Mouse (Mus musculus) neural tube, embryonic 12.5 days (tissue): ENCODE results near the gene Sema5a. TPM values are rescaled to one million over a fixed set of nuclear protein-coding genes. Genes with fewer than 3 reads are reported as not detected.

Experiments
- ATAC-seq: fragments of 200-750 bp; cut with Nextera tagmentation; 2 replicates; pipeline ENCODE4 v1.8.0; 2017; ENCODE audit warnings: low read depth, mild to moderate bottlenecking, moderate TSS enrichment, moderate library complexity; ENCODE audit not compliant: low FRiP score
- H3K27ac ChIP-seq: fragments of 300-500 bp; sonication (generic); 2 replicates; pipeline ENCODE4 v1.5.1; 2016
- H3K27me3 ChIP-seq: fragments of 300-500 bp; sonication (generic); replicated peaks from 2 replicates; pipeline ENCODE4 v1.6.1; 2016; ENCODE audit warnings: mild to moderate bottlenecking
- H3K36me3 ChIP-seq: fragments of 300-500 bp; sonication (generic); 2 replicates; pipeline ENCODE4 v1.6.1; 2016; ENCODE audit warnings: mild to moderate bottlenecking
- H3K4me1 ChIP-seq: fragments of 300-500 bp; sonication (generic); 2 replicates; pipeline ENCODE4 v1.6.1; 2016
- H3K4me2 ChIP-seq: fragments of 300-500 bp; sonication (generic); replicated peaks from 2 replicates; pipeline ENCODE4 v1.6.1; 2016; ENCODE audit warnings: mild to moderate bottlenecking
- H3K4me3 ChIP-seq: fragments of 300-500 bp; sonication (generic); 2 replicates; pipeline ENCODE4 v1.5.1; 2016
- H3K9ac ChIP-seq: fragments of 300-500 bp; sonication (generic); 2 replicates; pipeline ENCODE4 v1.6.1; 2016; ENCODE audit warnings: mild to moderate bottlenecking
- H3K9me3 ChIP-seq: fragments of 300-500 bp; sonication (generic); 2 replicates; pipeline ENCODE4 v1.6.1; 2016; ENCODE audit warnings: mild to moderate bottlenecking
- WGBS: fragments of 180-500 bp; shearing (Covaris S2); methylation state at CpG from one replicate; pipeline ENCODE4 v1.1.7; 2016; 5-methylcytosine and 5-hydroxymethylcytosine counted together
- polyA plus RNA-seq: library from polyadenylated mRNA; unstranded; fragments of >200 nt; fragmentation: Nextera tagmentation; extraction: Ambion mirVana; gene quantifications from 2 replicates; pipeline ENCODE4 v1.2.1, GENCODE M21; 2016

Sema5a gene
- polyA plus RNA-seq, 1 experiment from 2014 or later = 8.8 TPM

DNA sequence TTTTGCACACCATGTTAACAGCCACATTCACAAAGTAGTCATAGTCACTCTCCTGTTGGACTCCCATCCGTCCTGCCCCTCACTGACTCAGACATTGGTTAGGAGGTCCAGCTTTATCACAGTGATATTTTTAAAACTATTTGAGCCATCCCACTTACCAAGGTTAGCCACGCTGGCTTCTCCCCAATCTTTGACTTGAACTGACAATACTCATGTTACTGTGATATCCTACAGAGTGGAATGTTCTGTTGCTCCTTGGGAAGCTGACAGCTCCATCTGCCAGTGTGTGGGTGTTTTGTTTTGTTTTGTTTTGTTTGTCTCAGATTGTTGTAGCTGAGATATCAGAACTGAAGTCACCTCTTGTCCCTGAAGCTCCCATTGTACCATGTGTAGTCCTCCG is 362.6 kb downstream of the Sema5a start:
- Histone ChIP-seq H3K9me3 (no peaks in the 10 kb centered on the region), H3K4me3 (no peak overlapping the region), H3K27ac (no peak overlapping the region), H3K4me1 (no peaks in the 10 kb centered on the region), H3K4me2 (no peak overlapping the region), H3K9ac (no peak overlapping the region), H3K27me3 (no peaks in the 10 kb centered on the region), H3K36me3 (no peaks in the 10 kb centered on the region)
- ATAC-seq = no peak
- 88% methylated on average over 3 of the region's 3 CpGs for WGBS

DNA sequence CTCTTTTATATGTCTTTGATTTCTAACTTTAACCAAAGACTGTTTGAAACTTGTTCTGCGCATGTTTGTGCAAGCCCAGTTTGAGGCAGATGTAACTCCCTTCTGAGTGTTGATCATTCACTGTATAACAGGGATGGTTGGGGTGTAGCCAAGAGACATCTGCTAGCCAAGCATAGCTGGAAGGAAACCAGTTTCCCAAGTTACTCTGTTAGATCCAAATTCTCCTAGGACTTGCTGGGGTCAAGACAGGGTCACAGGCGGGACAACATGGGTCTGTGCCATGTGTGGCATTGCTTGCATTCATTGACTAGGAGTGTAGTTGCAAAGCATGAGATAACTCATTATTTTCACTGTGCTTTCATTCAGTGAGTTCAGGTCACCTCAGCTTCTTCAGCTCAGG is 366.2 kb downstream of the Sema5a start:
- whole genome bisulfite sequencing = 89% methylated on average over 2 of the region's 2 CpGs
- no peak overlapping the region for H3K4me3 ChIP-seq
- no peak for ATAC-seq
- no peaks in the 10 kb centered on the region for H3K36me3 ChIP-seq
- no peak overlapping the region for H3K9ac ChIP-seq
- no peak overlapping the region for H3K27ac ChIP-seq
- no peaks in the 10 kb centered on the region for H3K27me3 ChIP-seq
- H3K4me1 ChIP-seq = no peaks in the 10 kb centered on the region
- H3K4me2 ChIP-seq = no peak overlapping the region
- H3K9me3 ChIP-seq = no peaks in the 10 kb centered on the region

DNA sequence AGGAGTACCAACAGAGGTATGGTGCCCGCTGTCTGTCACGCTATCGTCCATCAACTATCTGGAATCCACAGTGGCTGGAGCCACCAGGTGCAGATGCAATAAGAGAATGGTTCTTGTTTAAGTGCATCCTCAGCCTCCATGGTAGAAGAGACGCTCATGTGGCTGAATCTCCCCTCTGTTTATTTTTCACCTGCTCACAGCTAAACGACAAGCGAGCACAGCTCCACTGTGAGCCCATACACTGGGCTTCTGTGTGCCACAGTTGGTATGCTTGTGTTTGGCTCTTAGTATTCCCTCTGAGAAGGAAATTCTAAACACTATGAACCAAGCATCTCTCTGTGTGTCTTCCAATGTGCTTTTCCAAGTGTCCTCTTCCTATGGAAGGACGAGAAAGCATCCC is 366.6 kb downstream of the Sema5a start:
- no peak overlapping the region for H3K27ac ChIP-seq
- H3K9me3 ChIP-seq = no peaks in the 10 kb centered on the region
- no peaks in the 10 kb centered on the region for H3K36me3 ChIP-seq
- no peak overlapping the region for H3K4me2 ChIP-seq
- ATAC-seq = no peak
- H3K27me3 ChIP-seq = no peaks in the 10 kb centered on the region
- no peak overlapping the region for H3K9ac ChIP-seq
- no peaks in the 10 kb centered on the region for H3K4me1 ChIP-seq
- WGBS = 91% methylated on average over 7 of the region's 7 CpGs
- H3K4me3 ChIP-seq = no peak overlapping the region

DNA sequence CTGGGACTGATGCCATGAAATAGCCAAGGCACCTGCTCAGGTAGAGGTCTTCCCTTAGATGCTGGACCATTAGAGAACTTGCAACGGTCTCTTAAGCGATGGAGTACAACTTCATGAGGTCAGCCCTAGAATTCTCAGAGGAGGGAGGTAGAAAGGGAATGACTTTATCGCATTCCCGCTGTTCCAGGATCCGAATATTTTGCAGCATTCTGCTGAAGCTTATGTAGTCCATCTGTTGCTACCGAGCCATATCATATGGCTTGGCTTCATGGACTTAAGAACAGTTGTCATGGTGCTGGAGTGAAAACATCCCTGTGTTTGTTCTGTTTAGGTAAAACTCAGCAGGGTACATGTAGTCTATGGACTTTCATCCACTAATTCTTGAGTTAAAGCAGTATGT is 369.1 kb downstream of the Sema5a start:
- Histone ChIP-seq H3K4me3 (no peak overlapping the region), H3K4me1 (no peaks in the 10 kb centered on the region), H3K9ac (no peak overlapping the region), H3K27ac (no peak overlapping the region), H3K36me3 (no peaks in the 10 kb centered on the region), H3K27me3 (no peaks in the 10 kb centered on the region), H3K9me3 (no peaks in the 10 kb centered on the region), H3K4me2 (no peak overlapping the region)
- no peak for ATAC-seq
- 90% methylated on average over 6 of the region's 6 CpGs for WGBS

DNA sequence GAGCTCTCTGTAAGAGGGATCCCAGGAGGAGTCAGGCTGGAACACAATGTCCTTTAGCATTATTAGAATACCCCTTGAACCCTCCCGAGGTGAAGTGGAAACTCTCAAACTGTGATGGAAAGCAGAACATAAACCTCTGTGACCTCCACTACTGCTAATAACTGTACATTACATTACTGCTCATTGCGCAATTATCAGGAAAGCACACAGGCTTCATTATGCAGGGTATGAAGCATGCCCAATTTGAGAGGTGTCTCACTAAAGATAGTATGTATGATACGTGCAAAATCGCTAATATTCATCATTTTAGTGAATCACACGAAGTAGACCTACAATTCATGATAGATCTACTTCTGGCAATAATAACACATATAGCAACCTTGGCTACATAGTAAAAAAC is 371.2 kb downstream of the Sema5a start:
- Histone ChIP-seq H3K4me1 (no peaks in the 10 kb centered on the region), H3K27ac (no peak overlapping the region), H3K9me3 (no peaks in the 10 kb centered on the region), H3K9ac (no peak overlapping the region), H3K27me3 (no peaks in the 10 kb centered on the region), H3K4me3 (no peak overlapping the region), H3K36me3 (no peaks in the 10 kb centered on the region), H3K4me2 (no peak overlapping the region)
- ATAC-seq = no peak
- 89% methylated on average over 5 of the region's 5 CpGs for WGBS

DNA sequence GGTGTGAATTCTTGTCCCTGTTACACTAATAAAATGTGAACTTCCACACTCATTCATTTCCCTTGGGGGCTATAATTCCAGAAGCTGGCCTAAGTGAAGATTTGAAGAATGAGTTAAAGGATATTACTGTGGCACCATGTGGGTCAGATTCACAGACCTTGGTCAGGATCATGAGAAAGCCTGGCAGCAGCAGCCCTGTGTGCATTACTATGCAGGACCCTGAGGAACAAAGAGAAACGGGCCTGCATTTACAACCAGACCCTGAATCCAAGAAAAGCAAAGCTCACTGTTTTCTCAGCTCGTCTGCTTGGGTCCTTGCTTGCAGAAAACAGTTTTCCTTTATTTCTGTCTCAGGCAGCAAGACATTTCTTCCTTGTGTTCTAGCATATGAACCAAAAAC is 374.6 kb downstream of the Sema5a start:
- H3K4me1 ChIP-seq = no peaks in the 10 kb centered on the region
- H3K4me3 ChIP-seq = no peak overlapping the region
- H3K27ac ChIP-seq = no peak overlapping the region
- H3K36me3 ChIP-seq = no peaks in the 10 kb centered on the region
- no peaks in the 10 kb centered on the region for H3K9me3 ChIP-seq
- H3K27me3 ChIP-seq = no peaks in the 10 kb centered on the region
- no peak overlapping the region for H3K9ac ChIP-seq
- ATAC-seq = no peak
- H3K4me2 ChIP-seq = no peak overlapping the region
- 33% methylated on average over 2 of the region's 2 CpGs for WGBS

DNA sequence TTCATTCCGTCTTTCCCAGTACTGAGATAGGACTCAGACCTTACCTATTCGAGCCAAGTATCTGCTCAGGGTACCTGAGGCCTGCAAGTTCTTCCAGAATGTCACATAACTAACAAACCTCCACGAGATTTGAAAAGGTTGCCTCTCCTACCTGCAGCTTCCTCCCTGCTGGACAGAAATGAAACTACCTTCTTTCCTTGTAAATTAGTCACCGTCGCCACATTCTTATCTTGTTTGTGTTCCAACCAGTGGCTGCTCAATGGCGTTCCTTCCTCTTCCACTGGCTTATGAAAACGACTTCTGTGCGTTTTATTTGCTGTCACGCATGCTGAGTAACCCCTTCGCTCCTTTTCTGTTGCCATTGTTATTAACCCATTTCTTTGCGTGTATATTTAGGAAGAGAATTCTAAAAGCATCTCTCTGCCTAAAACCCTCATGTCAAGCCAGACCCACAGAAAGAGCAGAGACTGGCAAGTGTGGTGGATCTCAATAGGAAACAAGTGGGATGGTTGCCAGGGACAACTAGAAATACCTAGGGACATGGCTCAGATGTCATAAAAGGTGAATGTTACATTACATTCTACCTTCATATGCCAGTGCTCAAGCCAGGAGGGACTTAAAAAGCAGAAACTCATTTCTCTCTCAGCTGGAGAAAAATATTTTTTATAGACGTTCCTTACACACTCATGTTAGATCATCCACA is 378.6 kb downstream of the Sema5a start:
- Histone ChIP-seq H3K36me3 (no peaks in the 10 kb centered on the region), H3K9me3 (no peaks in the 10 kb centered on the region), H3K9ac (no peak overlapping the region), H3K4me1 (no peaks in the 10 kb centered on the region), H3K27me3 (no peaks in the 10 kb centered on the region), H3K4me3 (no peak overlapping the region), H3K4me2 (no peak overlapping the region), H3K27ac (no peak overlapping the region)
- ATAC-seq = no peak
- 82% methylated on average over 12 of the region's 12 CpGs for WGBS

DNA sequence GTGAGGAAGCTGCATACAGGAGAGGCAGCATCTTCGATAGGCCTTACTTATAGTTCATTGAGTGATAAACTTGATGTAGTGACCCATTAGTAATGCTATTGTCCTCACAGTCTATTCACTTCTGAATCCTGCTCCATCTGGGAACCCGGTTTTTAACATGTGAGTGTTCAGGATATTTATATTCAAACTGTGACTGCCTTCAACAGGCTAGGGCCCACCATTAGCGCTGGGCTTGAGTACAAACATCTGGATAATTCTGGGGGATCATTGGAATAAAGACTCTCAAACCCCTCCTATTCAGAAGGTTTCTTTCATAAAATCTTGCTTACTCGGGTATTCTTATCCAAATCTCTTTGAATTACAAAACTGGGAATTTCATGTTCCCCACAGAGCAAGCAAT is 379.5 kb downstream of the Sema5a start:
- ATAC-seq = no peak
- 41% methylated on average over 4 of the region's 4 CpGs for WGBS
- no peak overlapping the region for H3K27ac ChIP-seq
- no peak overlapping the region for H3K9ac ChIP-seq
- H3K4me3 ChIP-seq = no peak overlapping the region
- no peaks in the 10 kb centered on the region for H3K27me3 ChIP-seq
- no peaks in the 10 kb centered on the region for H3K4me1 ChIP-seq
- no peaks in the 10 kb centered on the region for H3K36me3 ChIP-seq
- no peaks in the 10 kb centered on the region for H3K9me3 ChIP-seq
- H3K4me2 ChIP-seq = no peak overlapping the region

DNA sequence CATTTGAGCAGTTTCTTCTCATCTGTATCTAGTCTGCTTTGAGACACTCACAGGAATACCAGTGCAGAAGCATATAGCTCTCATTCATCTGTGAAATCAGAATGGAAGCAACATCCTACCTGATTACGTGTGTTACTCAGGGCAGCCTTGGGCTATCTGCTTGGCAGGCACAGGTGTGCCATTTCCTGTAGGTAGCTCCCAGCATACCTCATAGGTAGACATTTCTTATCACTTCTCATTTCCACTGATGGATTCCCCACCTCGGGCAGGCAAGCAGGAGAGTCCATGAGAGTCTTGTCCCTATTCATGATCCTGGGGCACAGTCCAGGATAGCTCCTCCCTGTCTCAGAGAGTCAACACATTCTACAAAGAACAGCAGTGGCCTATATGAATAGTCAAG is 381.4 kb downstream of the Sema5a start:
- H3K27me3 ChIP-seq = no peaks in the 10 kb centered on the region
- H3K4me2 ChIP-seq = no peak overlapping the region
- H3K27ac ChIP-seq = no peak overlapping the region
- WGBS = 96% methylated on average over 2 of the region's 2 CpGs
- no peaks in the 10 kb centered on the region for H3K36me3 ChIP-seq
- H3K4me3 ChIP-seq = no peak overlapping the region
- no peaks in the 10 kb centered on the region for H3K4me1 ChIP-seq
- no peak for ATAC-seq
- H3K9me3 ChIP-seq = no peaks in the 10 kb centered on the region
- no peak overlapping the region for H3K9ac ChIP-seq

DNA sequence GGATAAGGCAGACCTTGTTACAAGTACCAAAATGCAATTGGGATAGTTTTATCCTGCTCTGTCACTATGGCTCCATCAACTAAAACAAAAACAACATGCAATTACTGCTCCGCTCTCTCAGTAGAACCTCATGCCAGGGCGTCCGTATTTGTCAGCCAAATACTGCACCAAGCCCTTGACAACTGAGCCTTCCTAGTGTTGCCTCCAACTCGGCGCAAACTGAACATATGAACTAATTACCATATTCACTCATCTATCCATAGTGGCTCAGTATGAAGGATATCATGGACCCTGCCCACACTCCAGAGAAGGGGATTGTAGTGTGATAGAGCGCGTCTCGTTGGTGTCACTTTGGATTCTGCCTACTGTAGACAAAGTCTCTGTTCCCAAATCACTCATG is 389.1 kb downstream of the Sema5a start:
- H3K36me3 ChIP-seq = no peaks in the 10 kb centered on the region
- no peak overlapping the region for H3K27ac ChIP-seq
- no peak overlapping the region for H3K4me2 ChIP-seq
- WGBS = 95% methylated on average over 8 of the region's 8 CpGs
- no peak for ATAC-seq
- H3K4me3 ChIP-seq = no peak overlapping the region
- H3K9me3 ChIP-seq = no peaks in the 10 kb centered on the region
- H3K9ac ChIP-seq = no peak overlapping the region
- H3K27me3 ChIP-seq = no peaks in the 10 kb centered on the region
- no peaks in the 10 kb centered on the region for H3K4me1 ChIP-seq

DNA sequence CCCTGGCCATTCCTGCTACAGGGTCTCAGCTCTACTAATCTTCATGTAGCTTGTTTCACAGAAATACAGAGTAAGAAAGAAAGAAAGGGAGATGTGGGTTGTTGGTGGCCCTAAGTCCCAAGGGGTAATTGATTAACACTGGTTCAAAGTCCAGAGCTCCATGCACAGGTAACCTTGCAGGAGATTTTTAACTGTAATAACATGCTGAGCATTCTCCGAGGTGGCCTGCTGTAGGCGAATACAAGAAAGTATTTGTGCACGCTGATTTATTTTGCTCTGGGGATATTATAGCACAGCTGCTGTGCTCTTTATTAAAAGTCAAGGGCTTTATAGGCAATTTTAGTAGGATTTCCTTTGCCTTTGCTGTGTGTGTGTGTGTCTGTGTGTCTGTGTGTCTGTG is 393.3 kb downstream of the Sema5a start:
- Histone ChIP-seq H3K4me1 (no peaks in the 10 kb centered on the region), H3K36me3 (no peaks in the 10 kb centered on the region), H3K9ac (no peak overlapping the region), H3K4me2 (no peak overlapping the region), H3K4me3 (no peak overlapping the region), H3K27me3 (no peaks in the 10 kb centered on the region), H3K9me3 (no peaks in the 10 kb centered on the region), H3K27ac (no peak overlapping the region)
- 66% methylated on average over 3 of the region's 3 CpGs for WGBS
- no peak for ATAC-seq

DNA sequence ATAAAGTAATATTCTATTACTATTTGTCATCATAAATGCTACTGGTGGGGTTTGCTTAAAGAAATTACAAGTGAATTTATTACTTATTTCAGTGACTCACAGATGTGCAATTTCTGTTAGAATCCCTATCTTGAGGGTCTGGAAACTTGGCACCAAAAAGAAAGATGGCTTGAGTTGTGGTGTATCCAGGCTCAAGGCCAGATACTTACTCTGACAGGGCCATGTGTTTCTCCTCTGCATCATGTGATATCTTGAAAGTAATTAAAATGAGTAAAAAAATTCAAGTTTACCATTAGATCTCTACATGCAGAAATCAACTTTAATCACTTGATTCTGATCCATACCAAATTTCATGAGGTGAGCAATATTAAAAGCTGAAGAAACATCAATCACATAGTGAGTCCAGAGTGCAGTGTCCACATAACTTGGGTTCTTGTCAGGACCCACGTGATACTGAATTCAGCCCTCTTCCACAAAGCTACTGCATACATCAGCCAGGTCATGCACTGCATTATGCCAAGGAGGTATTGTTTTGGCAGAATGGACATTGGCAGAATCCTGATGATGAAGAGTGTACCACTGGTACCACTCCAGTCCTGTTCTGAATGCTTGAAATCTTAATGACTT is 402.6 kb downstream of the Sema5a start:
- H3K9ac ChIP-seq = no peak overlapping the region
- no peaks in the 10 kb centered on the region for H3K9me3 ChIP-seq
- no peak overlapping the region for H3K4me2 ChIP-seq
- no peak overlapping the region for H3K27ac ChIP-seq
- no peaks in the 10 kb centered on the region for H3K36me3 ChIP-seq
- no peaks in the 10 kb centered on the region for H3K4me1 ChIP-seq
- 90% methylated on average over 1 of the region's 1 CpGs for WGBS
- H3K4me3 ChIP-seq = no peak overlapping the region
- ATAC-seq = no peak
- no peaks in the 10 kb centered on the region for H3K27me3 ChIP-seq

DNA sequence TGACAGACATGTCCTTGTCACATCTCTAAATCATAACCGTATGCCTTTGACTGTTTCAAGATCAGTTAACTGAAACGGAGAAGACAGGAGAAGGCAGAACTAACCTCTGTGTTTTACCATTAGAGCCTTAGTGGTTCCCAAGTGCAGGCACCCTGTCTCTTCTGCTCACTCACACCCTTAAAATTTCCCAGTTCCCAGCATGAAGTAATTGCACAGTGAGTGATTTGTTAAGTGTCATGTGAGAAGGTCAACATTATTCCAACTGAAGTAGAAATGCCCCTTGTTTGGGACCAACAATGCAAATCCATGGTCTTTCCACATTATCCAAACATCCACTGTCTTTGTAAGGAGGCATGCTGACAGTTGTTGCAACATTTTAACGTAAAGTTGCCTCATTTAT is 409.4 kb downstream of the Sema5a start:
- H3K4me1 ChIP-seq = no peaks in the 10 kb centered on the region
- no peaks in the 10 kb centered on the region for H3K36me3 ChIP-seq
- no peaks in the 10 kb centered on the region for H3K27me3 ChIP-seq
- H3K4me2 ChIP-seq = no peak overlapping the region
- ATAC-seq = no peak
- H3K4me3 ChIP-seq = no peak overlapping the region
- no peak overlapping the region for H3K27ac ChIP-seq
- no peak overlapping the region for H3K9ac ChIP-seq
- 83% methylated on average over 3 of the region's 3 CpGs for WGBS
- no peaks in the 10 kb centered on the region for H3K9me3 ChIP-seq
